Mouse (Mus musculus): Measurements from ENCODE around the gene Kcnk10. TPM values are rescaled to one million over a fixed set of nuclear protein-coding genes. Genes with fewer than 3 reads are reported as not detected.

The Kcnk10 gene
- total and polyA plus RNA-seq, 2 experiments from 2014 or later = 31.5 to 39.9 TPM

DNA sequence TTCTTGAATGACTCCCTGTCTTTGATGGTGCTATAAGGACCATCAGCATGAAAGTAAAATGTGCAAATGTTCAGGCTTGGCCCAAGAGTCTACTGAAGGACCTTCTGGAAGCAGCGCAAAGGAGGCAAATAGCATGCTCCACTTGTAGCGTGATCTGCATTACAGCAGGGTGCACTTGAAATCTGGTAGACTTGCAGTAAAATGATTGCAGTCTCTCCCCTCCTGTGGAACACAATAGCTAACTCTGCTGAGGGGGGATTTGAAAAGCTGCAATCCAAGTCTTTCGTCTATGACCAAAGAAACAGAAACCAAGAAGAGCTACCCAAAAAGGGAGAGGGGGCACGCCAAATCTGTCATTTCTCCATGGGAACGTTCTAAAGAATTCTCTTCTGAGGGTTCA is 97.1 kb downstream of the Kcnk10 start:
- Histone ChIP-seq H3K4me2 (ENCODE audit: low read depth, low read length) (no peak overlapping the region), H3K9ac (replicated peaks; ENCODE audit: low read length) (no peak overlapping the region), H3K27ac (peak overlapping the region; percentile 51), H3K27me3 (ENCODE audit: insufficient read depth, low read length) (no peaks in the 10 kb centered on the region), H3K4me1 (ENCODE audit: insufficient read depth, low read length) (peaks cover 7% of the 10 kb centered on the region; the same call in 1 of the 2 replicates), H3K4me3 (ENCODE audit: low read length) (no peak overlapping the region), H3K9me3 (ENCODE audit: low read length) (no peaks in the 10 kb centered on the region), H3K36me3 (ENCODE audit: insufficient read depth, low read length) (no peaks in the 10 kb centered on the region)
- ATAC-seq = peak; percentile 41; the same call in 1 of the 2 replicates
- TF ChIP-seq CTCF (IDR thresholded peaks at IDR 0.05; ENCODE audit: low read depth) = no peak
- 33% methylated on average over 5 of the region's 5 CpGs for WGBS
- DNase-seq (ENCODE audit: low spot score) = peak; percentile 21

DNA sequence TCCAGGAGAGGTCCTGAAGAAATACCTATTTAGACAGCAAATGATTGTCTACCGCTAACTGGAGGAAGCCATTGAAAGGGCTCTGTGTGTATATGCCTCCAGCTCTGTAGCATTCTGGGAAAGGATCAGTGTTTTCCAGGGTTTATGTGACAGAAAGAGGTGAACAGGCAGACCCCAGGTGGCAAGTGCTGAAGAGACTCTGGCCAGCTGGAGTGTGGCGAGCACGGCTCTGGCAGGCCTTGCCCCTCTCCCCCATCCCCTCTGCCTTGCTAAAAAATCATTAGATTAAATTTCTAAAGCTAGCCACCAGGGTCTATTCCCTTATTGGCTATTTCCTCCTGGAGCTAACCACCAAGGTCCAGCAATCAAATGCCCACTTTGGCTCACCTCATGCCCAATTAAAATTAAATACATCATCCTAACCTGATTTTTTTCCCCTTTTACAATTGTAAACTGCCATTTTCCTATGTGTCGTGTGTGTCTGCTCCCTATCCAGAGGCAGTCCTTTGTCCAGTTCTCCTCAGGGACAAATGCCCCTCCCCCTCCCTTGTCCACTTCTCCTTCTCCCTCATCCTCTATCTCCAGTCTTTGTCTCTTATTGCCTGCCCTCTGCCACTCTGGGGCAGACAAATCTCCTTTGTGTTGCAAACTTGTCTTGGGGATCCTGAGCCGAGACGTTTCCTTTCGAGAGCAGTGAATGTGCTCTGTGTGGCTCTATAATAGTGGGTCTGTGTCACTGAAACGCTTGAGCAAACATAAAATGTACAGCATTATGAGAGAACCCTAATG is 100.2 kb downstream of the Kcnk10 start:
- DNase-seq (ENCODE audit: low spot score) (no peak), ATAC-seq (peak; percentile 53; the same call in 1 of the 2 replicates)
- Histone ChIP-seq H3K9ac (replicated peaks; ENCODE audit: low read length) (no peak overlapping the region), H3K4me2 (ENCODE audit: low read depth, low read length) (no peak overlapping the region), H3K27me3 (ENCODE audit: insufficient read depth, low read length) (no peaks in the 10 kb centered on the region), H3K4me1 (ENCODE audit: insufficient read depth, low read length) (peaks cover 7% of the 10 kb centered on the region; the same call in 1 of the 2 replicates), H3K36me3 (ENCODE audit: insufficient read depth, low read length) (no peaks in the 10 kb centered on the region), H3K9me3 (ENCODE audit: low read length) (no peaks in the 10 kb centered on the region), H3K4me3 (ENCODE audit: low read length) (no peak overlapping the region), H3K27ac (peak overlapping the region; percentile 27; the same call in 1 of the 2 replicates)
- TF ChIP-seq CTCF (IDR thresholded peaks at IDR 0.05; ENCODE audit: low read depth) = no peak
- WGBS = 27% methylated on average over 8 of the region's 8 CpGs

- Histone ChIP-seq H3K27ac (no peak overlapping the region), H3K4me3 (ENCODE audit: low read length) (no peak overlapping the region), H3K9ac (replicated peaks; ENCODE audit: low read length) (no peak overlapping the region), H3K36me3 (ENCODE audit: insufficient read depth, low read length) (no peaks in the 10 kb centered on the region), H3K9me3 (ENCODE audit: low read length) (no peaks in the 10 kb centered on the region), H3K4me1 (ENCODE audit: insufficient read depth, low read length) (no peaks in the 10 kb centered on the region), H3K27me3 (ENCODE audit: insufficient read depth, low read length) (no peaks in the 10 kb centered on the region), H3K4me2 (ENCODE audit: low read depth, low read length) (no peak overlapping the region)
- ATAC-seq = no peak
- no peak for TF ChIP-seq CTCF (IDR thresholded peaks at IDR 0.05; ENCODE audit: low read depth)
- no peak for DNase-seq (ENCODE audit: low spot score)
- WGBS = 79% methylated on average over 5 of the region's 5 CpGs
Measured at GRCm38 (mm10) chr12:98471232-98471631, 106.9 kb downstream of the Kcnk10 start.

GRCm38 (mm10) chr12:98470097-98470496 is 108.0 kb downstream of the Kcnk10 start:
- no peaks in the 10 kb centered on the region for H3K36me3 ChIP-seq (ENCODE audit: insufficient read depth, low read length)
- 85% methylated on average over 3 of the region's 3 CpGs for WGBS
- DNase-seq (ENCODE audit: low spot score) = no peak
- no peak overlapping the region for H3K27ac ChIP-seq
- H3K4me3 ChIP-seq (ENCODE audit: low read length) = no peak overlapping the region
- H3K9me3 ChIP-seq (ENCODE audit: low read length) = no peaks in the 10 kb centered on the region
- TF ChIP-seq CTCF (IDR thresholded peaks at IDR 0.05; ENCODE audit: low read depth) = no peak
- H3K27me3 ChIP-seq (ENCODE audit: insufficient read depth, low read length) = no peaks in the 10 kb centered on the region
- no peak overlapping the region for H3K9ac ChIP-seq (replicated peaks; ENCODE audit: low read length)
- no peak overlapping the region for H3K4me2 ChIP-seq (ENCODE audit: low read depth, low read length)
- no peaks in the 10 kb centered on the region for H3K4me1 ChIP-seq (ENCODE audit: insufficient read depth, low read length)
- no peak for ATAC-seq

DNA sequence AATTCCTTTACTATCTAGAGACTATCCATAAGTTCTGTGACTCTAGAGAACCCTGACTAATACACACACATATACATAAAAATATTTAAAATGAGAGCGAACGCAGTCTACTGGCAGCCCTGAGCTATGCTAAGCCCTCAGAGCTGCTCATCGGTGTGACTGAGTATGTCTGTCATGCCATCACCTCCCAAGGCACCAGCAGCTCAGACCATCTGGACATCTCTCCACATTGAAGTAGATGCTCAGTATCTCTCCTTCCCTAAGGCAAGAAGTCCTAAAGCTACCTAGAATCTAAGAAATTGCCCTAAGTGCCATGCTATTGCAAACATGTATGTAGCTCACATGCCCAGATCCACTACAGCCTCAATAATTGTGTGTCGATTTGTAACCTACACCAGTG is 110.3 kb downstream of the Kcnk10 start:
- 85% methylated on average over 4 of the region's 4 CpGs for WGBS
- Histone ChIP-seq H3K4me1 (ENCODE audit: insufficient read depth, low read length) (no peaks in the 10 kb centered on the region), H3K4me2 (ENCODE audit: low read depth, low read length) (no peak overlapping the region), H3K9me3 (ENCODE audit: low read length) (no peaks in the 10 kb centered on the region), H3K27me3 (ENCODE audit: insufficient read depth, low read length) (no peaks in the 10 kb centered on the region), H3K27ac (no peak overlapping the region), H3K4me3 (ENCODE audit: low read length) (no peak overlapping the region), H3K9ac (replicated peaks; ENCODE audit: low read length) (no peak overlapping the region), H3K36me3 (ENCODE audit: insufficient read depth, low read length) (no peaks in the 10 kb centered on the region)
- no peak for ATAC-seq
- DNase-seq (ENCODE audit: low spot score) = no peak
- no peak for TF ChIP-seq CTCF (IDR thresholded peaks at IDR 0.05; ENCODE audit: low read depth)

GRCm38 (mm10) chr12:98459889-98460288 is 118.2 kb downstream of the Kcnk10 start:
- no peak overlapping the region for H3K4me3 ChIP-seq (ENCODE audit: low read length)
- H3K4me2 ChIP-seq (ENCODE audit: low read depth, low read length) = no peak overlapping the region
- no peaks in the 10 kb centered on the region for H3K27me3 ChIP-seq (ENCODE audit: insufficient read depth, low read length)
- no peaks in the 10 kb centered on the region for H3K36me3 ChIP-seq (ENCODE audit: insufficient read depth, low read length)
- peak; percentile 61 for TF ChIP-seq CTCF (IDR thresholded peaks at IDR 0.05; ENCODE audit: low read depth)
- WGBS = 51% methylated on average over 3 of the region's 3 CpGs
- DNase-seq (ENCODE audit: low spot score) (peak; percentile 41), ATAC-seq (no peak)
- H3K4me1 ChIP-seq (ENCODE audit: insufficient read depth, low read length) = peaks cover 8% of the 10 kb centered on the region
- H3K9ac ChIP-seq (replicated peaks; ENCODE audit: low read length) = no peak overlapping the region
- no peaks in the 10 kb centered on the region for H3K9me3 ChIP-seq (ENCODE audit: low read length)
- no peak overlapping the region for H3K27ac ChIP-seq

GRCm38 (mm10) chr12:98458944-98459343 is 119.2 kb downstream of the Kcnk10 start:
- peak overlapping the region; percentile 60; the same call in 1 of the 2 replicates for H3K27ac ChIP-seq
- H3K36me3 ChIP-seq (ENCODE audit: insufficient read depth, low read length) = no peaks in the 10 kb centered on the region
- no peaks in the 10 kb centered on the region for H3K9me3 ChIP-seq (ENCODE audit: low read length)
- TF ChIP-seq CTCF (IDR thresholded peaks at IDR 0.05; ENCODE audit: low read depth) = no peak
- no peak overlapping the region for H3K4me2 ChIP-seq (ENCODE audit: low read depth, low read length)
- H3K9ac ChIP-seq (replicated peaks; ENCODE audit: low read length) = no peak overlapping the region
- H3K4me1 ChIP-seq (ENCODE audit: insufficient read depth, low read length) = peaks cover 8% of the 10 kb centered on the region
- 68% methylated on average over 4 of the region's 4 CpGs for WGBS
- DNase-seq (ENCODE audit: low spot score) (no peak), ATAC-seq (0 out of 2 replicates have a peak, but pooled peaks have one; percentile 32)
- no peak overlapping the region for H3K4me3 ChIP-seq (ENCODE audit: low read length)
- no peaks in the 10 kb centered on the region for H3K27me3 ChIP-seq (ENCODE audit: insufficient read depth, low read length)
